Mouse (Mus musculus): Measurements from ENCODE around the gene Smarca4. TPM values are rescaled to one million over a fixed set of nuclear protein-coding genes. Genes with fewer than 3 reads are reported as not detected.

Gene Smarca4
- polyA plus RNA-seq, 1 experiment from 2014 or later = 120 TPM

GRCm38 (mm10) chr9:21752252-21752792, 136.4 kb downstream of the Smarca4 start:
- no peaks in the 10 kb centered on the region for H3K9me3 ChIP-seq
- H3K27ac ChIP-seq = peak overlapping the region; percentile 72
- H3K4me3 ChIP-seq (replicated peaks) = no peak overlapping the region
- no peak for ATAC-seq (ENCODE audit: insufficient number of reproducible peaks, insufficient read depth, low FRiP score, low TSS enrichment, low read depth)
- WGBS = 49% methylated on average over 10 of the region's 10 CpGs
- no peaks in the 10 kb centered on the region for H3K27me3 ChIP-seq
- peaks cover 15% of the 10 kb centered on the region for H3K4me1 ChIP-seq (replicated peaks)
- peaks cover 68% of the 10 kb centered on the region for H3K36me3 ChIP-seq
- no peak overlapping the region; the same call in 1 of the 2 replicates for H3K9ac ChIP-seq (replicated peaks)
- no peak overlapping the region for H3K4me2 ChIP-seq

MicroRNA genes within 50 kb of the gene (microRNA counts, 519-probe panel; counts per million panel counts)
- not detected for microRNA mmu-miR-1946b

Small RNA genes within 50 kb of the gene (microRNA-seq; reads per million reads assigned to microRNA genes)
- gene Mir1946b = not detected

Other genes starting within 250 kb of the Smarca4 start
- 312 and 313 TPM in 2 replicates for gene Ilf3, start 248.3 kb upstream of the Smarca4 start, polyA plus RNA-seq (2016; fragmentation: Nextera tagmentation; extraction: Ambion mirVana)
- gene Qtrt1, start 204.3 kb upstream of the Smarca4 start, polyA plus RNA-seq (2016; fragmentation: Nextera tagmentation; extraction: Ambion mirVana) = 46.4 and 48.4 TPM in 2 replicates
- gene Dnm2, start 191.3 kb upstream of the Smarca4 start, polyA plus RNA-seq (2016; fragmentation: Nextera tagmentation; extraction: Ambion mirVana) = 76.6 and 78.4 TPM in 2 replicates
- gene Tmed1, start 105.9 kb upstream of the Smarca4 start, polyA plus RNA-seq (2016; fragmentation: Nextera tagmentation; extraction: Ambion mirVana) = 108 and 117 TPM in 2 replicates
- gene AB124611, start 90.0 kb upstream of the Smarca4 start, polyA plus RNA-seq (2016; fragmentation: Nextera tagmentation; extraction: Ambion mirVana) = 3.4 and 3.9 TPM in 2 replicates
- 72.3 and 82.4 TPM in 2 replicates for gene Carm1, start 69.3 kb upstream of the Smarca4 start, polyA plus RNA-seq (2016; fragmentation: Nextera tagmentation; extraction: Ambion mirVana)
- 38.1 and 38.3 TPM in 2 replicates for gene Timm29, start 23.4 kb upstream of the Smarca4 start, polyA plus RNA-seq (2016; fragmentation: Nextera tagmentation; extraction: Ambion mirVana)
- gene Yipf2, start 23.3 kb upstream of the Smarca4 start, polyA plus RNA-seq (2016; fragmentation: Nextera tagmentation; extraction: Ambion mirVana) = 20.2 and 21.1 TPM in 2 replicates
- gene Ldlr, start 107.3 kb downstream of the Smarca4 start, polyA plus RNA-seq (2016; fragmentation: Nextera tagmentation; extraction: Ambion mirVana) = 37.3 and 38.5 TPM in 2 replicates
- gene Spc24, start 144.1 kb downstream of the Smarca4 start, polyA plus RNA-seq (2016; fragmentation: Nextera tagmentation; extraction: Ambion mirVana) = 152 and 161 TPM in 2 replicates
- 19.9 and 22.3 TPM in 2 replicates for gene Kank2, start 182.6 kb downstream of the Smarca4 start, polyA plus RNA-seq (2016; fragmentation: Nextera tagmentation; extraction: Ambion mirVana)
- gene Angptl8, start 219.3 kb downstream of the Smarca4 start, polyA plus RNA-seq (2016; fragmentation: Nextera tagmentation; extraction: Ambion mirVana) = 0.99 and 1.1 TPM in 2 replicates
- gene Dock6, start 236.5 kb downstream of the Smarca4 start, polyA plus RNA-seq (2016; fragmentation: Nextera tagmentation; extraction: Ambion mirVana) = 38.3 and 38.9 TPM in 2 replicates